Mouse (Mus musculus) G1E (cell line): ENCODE measurements at regions not wholly inside any gene's neighbourhood (a gene's known extent, or its start where the extent isn't known, plus 50 kb on each side); places are given as distances from the start of the nearest gene placed in this dataset.

ENCODE experiments used
- CTCF ChIP-seq: IDR thresholded peaks from 2 replicates; pipeline ENCODE4 v1.5.1; 2012; ENCODE audit warnings: low read depth, low read length, inconsistent platforms, mixed read lengths
- GATA1 ChIP-seq: IDR thresholded peaks from 2 replicates; pipeline ENCODE4 v1.6.1; 2012; ENCODE audit warnings: borderline replicate concordance, low read length, inconsistent platforms, mixed read lengths
- GATA2 ChIP-seq: IDR thresholded peaks from 2 replicates; pipeline ENCODE4 v1.6.1; 2012; ENCODE audit warnings: low read depth, low read length, inconsistent platforms, borderline replicate concordance
- POLR2AphosphoS5 ChIP-seq: IDR thresholded peaks from 2 replicates; pipeline ENCODE4 v1.6.1; 2012; ENCODE audit warnings: low read depth, low read length, inconsistent platforms; ENCODE audit not compliant: insufficient replicate concordance
- TAL1 ChIP-seq: conservative IDR thresholded peaks from 2 replicates; pipeline ENCODE4 v1.6.1; 2012; ENCODE audit warnings: low read depth, low read length, inconsistent platforms, mixed read lengths

DNA sequence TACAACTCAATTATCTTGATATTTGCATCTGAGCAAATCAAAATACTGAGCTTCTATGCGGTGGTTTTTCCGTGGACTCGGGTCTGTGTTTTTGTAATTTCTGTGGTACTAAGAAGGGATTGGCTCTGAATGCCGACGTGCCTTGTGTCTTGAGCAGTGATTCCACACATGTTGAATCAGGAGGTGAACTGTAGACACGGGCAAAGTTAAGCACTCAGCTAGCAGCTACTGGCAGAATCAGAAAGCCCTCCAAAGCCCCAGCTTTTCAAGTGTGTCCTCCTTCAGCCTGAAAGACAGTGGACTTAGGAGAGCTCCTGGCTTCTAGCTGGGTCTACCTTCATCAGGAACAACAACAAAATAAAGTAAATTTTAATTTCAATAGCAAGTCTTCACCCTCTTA is 462.9 kb upstream of the Pou3f3 start:
- TF ChIP-seq CTCF (no peak), GATA1 (no peak), POLR2AphosphoS5 (no peak), TAL1 (no peak), GATA2 (no peak)
